Mouse (Mus musculus): ENCODE data around the gene Numa1. TPM values are rescaled to one million over a fixed set of nuclear protein-coding genes. Genes with fewer than 3 reads are reported as not detected.
"Not testable (repeated sequence)": the region's sequence is repeated elsewhere in the genome, so short reads cannot be mapped to it uniquely, and the experiment has no call there.

Gene Numa1
- polyA plus RNA-seq, 1 experiment from 2014 or later, result 67.8 TPM

DNA sequence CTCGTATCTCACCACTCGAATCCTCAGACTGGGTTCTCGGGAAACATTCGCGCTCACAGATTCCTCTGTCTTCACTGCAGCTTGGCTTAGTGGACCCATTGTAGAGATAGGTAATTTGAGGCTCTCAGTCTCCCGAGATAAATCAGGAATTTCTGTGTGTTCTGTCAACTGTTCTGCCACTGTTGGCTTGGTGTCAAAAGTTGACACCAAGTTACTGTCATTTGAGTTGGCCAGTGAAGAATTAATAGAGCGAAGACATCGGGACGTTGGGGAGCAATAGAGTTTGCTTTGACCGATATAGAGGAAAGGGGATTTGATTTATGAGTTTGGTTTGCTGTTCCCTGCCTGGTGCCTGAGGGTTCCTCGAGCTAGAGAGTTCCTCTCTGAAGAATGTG is 27.6 kb upstream of the Numa1 start, which contains the start of gene Tomt:
Tomt (minus strand) TSS at position 73 of the 395 bp plus-strand sequence.
- H3K9ac ChIP-seq, result peak within 1 kb of the TSS; percentile 96
- H3K4me1 ChIP-seq (replicated peaks), result peaks cover 29% of the 10 kb centered on the region
- peak within 1 kb of the TSS; percentile 81 for H3K4me2 ChIP-seq
- H3K27me3 ChIP-seq (replicated peaks), result no peaks in the 10 kb centered on the region
- peak within 1 kb of the TSS; percentile 98 for H3K27ac ChIP-seq (ENCODE audit: poor library complexity, severe bottlenecking)
- peak within 1 kb of the TSS; percentile 96 for H3K4me3 ChIP-seq
- H3K36me3 ChIP-seq, result peaks cover 29% of the 10 kb centered on the region
- H3K9me3 ChIP-seq (replicated peaks), result no peaks in the 10 kb centered on the region
- ATAC-seq (ENCODE audit: insufficient number of reproducible peaks, low FRiP score), result no peak
- WGBS, result 13% methylated on average over 11 of the region's 11 CpGs

DNA sequence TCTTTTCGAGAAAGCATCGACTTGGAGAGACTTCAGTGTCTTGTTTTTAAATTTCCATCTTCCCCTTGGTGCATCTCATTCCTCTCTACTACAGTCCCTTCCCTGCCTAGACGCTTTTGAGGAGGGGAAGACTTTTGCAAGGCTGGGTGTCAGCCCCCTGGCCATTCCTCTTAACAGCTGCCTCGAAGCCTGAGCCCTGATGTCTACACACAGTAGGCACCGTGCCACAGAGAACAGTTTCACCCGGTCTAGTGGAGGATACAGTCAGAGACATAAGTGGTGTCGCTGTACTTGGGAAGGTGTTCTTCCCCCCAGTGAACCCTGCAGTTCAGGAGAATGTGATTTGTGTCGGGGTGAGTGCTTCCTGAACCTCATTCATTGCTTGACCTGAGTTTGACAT is 27.2 kb upstream of the Numa1 start:
- no peak for ATAC-seq (ENCODE audit: insufficient number of reproducible peaks, low FRiP score)
- 65% methylated on average over 8 of the region's 8 CpGs for WGBS
- Histone ChIP-seq H3K9ac (peak overlapping the region; percentile 96), H3K9me3 (replicated peaks) (no peaks in the 10 kb centered on the region), H3K4me3 (peak overlapping the region; percentile 96), H3K27ac (ENCODE audit: poor library complexity, severe bottlenecking) (0 out of 2 replicates have a peak overlapping the region, but pooled peaks have one; percentile 28), H3K4me1 (replicated peaks) (peaks cover 29% of the 10 kb centered on the region), H3K27me3 (replicated peaks) (no peaks in the 10 kb centered on the region), H3K36me3 (peaks cover 33% of the 10 kb centered on the region), H3K4me2 (peak overlapping the region; percentile 81)

- Histone ChIP-seq H3K9ac (peak overlapping the region; percentile 18), H3K4me2 (no peak overlapping the region), H3K27ac (ENCODE audit: poor library complexity, severe bottlenecking) (no peak overlapping the region), H3K9me3 (replicated peaks) (no peaks in the 10 kb centered on the region), H3K36me3 (peaks cover 38% of the 10 kb centered on the region), H3K4me3 (no peak overlapping the region), H3K4me1 (replicated peaks) (peaks cover 29% of the 10 kb centered on the region), H3K27me3 (replicated peaks) (no peaks in the 10 kb centered on the region)
- ATAC-seq (ENCODE audit: insufficient number of reproducible peaks, low FRiP score), result no peak
- WGBS, result 77% methylated on average over 4 of the region's 4 CpGs
Measured at GRCm38 (mm10) chr7:101908367-101908766, 25.5 kb upstream of the Numa1 start.

DNA sequence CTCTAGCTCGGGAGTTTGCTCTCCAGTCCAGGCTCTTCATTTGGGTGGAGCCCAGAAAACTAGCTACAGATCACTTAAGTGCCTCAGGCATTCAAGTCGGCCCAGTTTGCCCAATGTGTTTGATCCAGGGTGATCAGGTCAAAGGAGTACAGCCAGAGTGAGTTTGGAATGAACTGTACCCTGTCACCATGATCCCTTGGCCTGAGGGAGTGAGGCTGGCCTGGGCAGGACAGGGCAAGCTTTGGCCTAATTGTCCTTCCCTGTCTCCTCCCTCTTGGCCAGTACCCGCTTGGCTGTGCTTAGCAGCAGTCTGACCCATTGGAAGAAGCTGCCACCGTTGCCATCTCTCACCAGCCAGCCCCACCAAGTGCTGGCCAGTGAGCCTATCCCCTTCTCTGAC is 23.8 kb upstream of the Numa1 start:
- peaks cover 51% of the 10 kb centered on the region for H3K36me3 ChIP-seq

GRCm38 (mm10) chr7:101911982-101912381 is 21.9 kb upstream of the Numa1 start:
- ATAC-seq (ENCODE audit: insufficient number of reproducible peaks, low FRiP score), result no peak
- Histone ChIP-seq H3K4me3 (no peak overlapping the region), H3K9me3 (replicated peaks) (no peaks in the 10 kb centered on the region), H3K4me2 (no peak overlapping the region), H3K27me3 (replicated peaks) (no peaks in the 10 kb centered on the region), H3K36me3 (peaks cover 51% of the 10 kb centered on the region), H3K9ac (no peak overlapping the region), H3K4me1 (replicated peaks) (peaks cover 20% of the 10 kb centered on the region), H3K27ac (ENCODE audit: poor library complexity, severe bottlenecking) (no peak overlapping the region)
- 65% methylated on average over 3 of the region's 3 CpGs for WGBS

More for the DNA sequence above, 23.8 kb upstream of the Numa1 start:
- Histone ChIP-seq H3K27ac (ENCODE audit: poor library complexity, severe bottlenecking) (no peak overlapping the region), H3K27me3 (replicated peaks) (no peaks in the 10 kb centered on the region), H3K4me1 (replicated peaks) (peaks cover 29% of the 10 kb centered on the region), H3K9ac (no peak overlapping the region), H3K9me3 (replicated peaks) (no peaks in the 10 kb centered on the region), H3K4me3 (no peak overlapping the region), H3K4me2 (no peak overlapping the region)
- ATAC-seq (ENCODE audit: insufficient number of reproducible peaks, low FRiP score), result no peak
- 83% methylated on average over 4 of the region's 4 CpGs for WGBS

DNA sequence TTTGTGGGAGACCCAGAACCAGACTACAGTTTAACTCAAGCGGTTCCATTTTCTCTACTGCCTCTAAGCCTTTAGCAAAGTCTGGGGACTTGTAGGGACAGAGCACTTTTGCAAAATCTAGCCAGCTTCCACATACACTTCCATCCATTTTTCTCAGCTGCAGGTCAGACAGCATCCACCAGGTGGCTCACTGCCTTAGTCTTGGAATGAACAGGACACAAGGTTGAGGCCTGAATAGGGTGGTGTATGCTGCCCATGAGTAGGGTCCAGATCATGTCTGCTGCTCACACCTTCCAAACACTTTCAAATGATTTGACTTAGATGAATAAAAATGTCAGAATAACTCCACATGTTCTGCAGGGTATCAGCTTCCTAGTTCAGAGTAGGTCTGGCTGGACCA is 15.8 kb upstream of the Numa1 start:
- Histone ChIP-seq H3K27ac (ENCODE audit: poor library complexity, severe bottlenecking) (no peak overlapping the region), H3K9me3 (replicated peaks) (no peaks in the 10 kb centered on the region), H3K36me3 (peaks cover 16% of the 10 kb centered on the region), H3K4me2 (no peak overlapping the region), H3K4me3 (no peak overlapping the region), H3K27me3 (replicated peaks) (no peaks in the 10 kb centered on the region), H3K9ac (no peak overlapping the region), H3K4me1 (replicated peaks) (no peaks in the 10 kb centered on the region)
- peak; percentile 51; the same call in 1 of the 2 replicates for ATAC-seq (ENCODE audit: insufficient number of reproducible peaks, low FRiP score)
- 5% methylated on average over 1 of the region's 1 CpGs for WGBS

GRCm38 (mm10) chr7:101925892-101926291 is 8.0 kb upstream of the Numa1 start:
- not testable (repeated sequence) for H3K4me3 ChIP-seq; H3K9me3 ChIP-seq (replicated peaks); ATAC-seq (ENCODE audit: insufficient number of reproducible peaks, low FRiP score); H3K36me3 ChIP-seq; H3K4me1 ChIP-seq (replicated peaks); H3K27me3 ChIP-seq (replicated peaks); H3K4me2 ChIP-seq; H3K27ac ChIP-seq (ENCODE audit: poor library complexity, severe bottlenecking); H3K9ac ChIP-seq

DNA sequence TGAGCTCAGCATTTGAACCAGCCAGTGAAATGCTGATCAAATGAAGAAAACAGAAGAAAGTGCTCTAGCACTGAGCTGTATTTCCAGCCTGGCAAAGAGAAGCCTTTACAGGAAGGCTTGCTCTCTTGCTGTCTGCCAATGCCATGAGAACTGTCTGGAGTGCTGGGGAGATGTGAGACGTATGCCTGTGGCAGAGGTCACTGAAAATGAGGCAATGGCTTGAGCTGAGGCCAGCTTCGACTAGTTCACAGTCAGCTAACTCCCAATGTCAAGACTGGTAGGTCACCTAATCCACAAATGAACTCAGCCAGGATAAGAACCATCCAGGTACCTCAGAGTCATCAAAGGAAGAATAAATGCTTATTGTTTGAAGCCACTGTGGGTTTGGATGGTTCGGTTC is 5.8 kb upstream of the Numa1 start:
- Histone ChIP-seq H3K4me3 (no peak overlapping the region), H3K9ac (no peak overlapping the region), H3K36me3 (no peaks in the 10 kb centered on the region), H3K9me3 (replicated peaks) (no peaks in the 10 kb centered on the region), H3K4me1 (replicated peaks) (peaks cover 5% of the 10 kb centered on the region), H3K27me3 (replicated peaks) (no peaks in the 10 kb centered on the region), H3K27ac (ENCODE audit: poor library complexity, severe bottlenecking) (no peak overlapping the region), H3K4me2 (no peak overlapping the region)
- WGBS, result 84% methylated on average over 3 of the region's 3 CpGs
- no peak for ATAC-seq (ENCODE audit: insufficient number of reproducible peaks, low FRiP score)

- H3K9ac ChIP-seq, result no peak overlapping the region
Measured at GRCm38 (mm10) chr7:101932551-101932950, 1.4 kb upstream of the Numa1 start.

GRCm38 (mm10) chr7:101933300-101933699 is 611 bp upstream of the Numa1 start:
- Histone ChIP-seq H3K4me2 (peak overlapping the region; percentile 80), H3K27ac (ENCODE audit: poor library complexity, severe bottlenecking) (peak overlapping the region; percentile 63), H3K9ac (peak overlapping the region; percentile 73), H3K4me1 (replicated peaks) (peaks cover 20% of the 10 kb centered on the region), H3K4me3 (peak overlapping the region; percentile 87), H3K36me3 (no peaks in the 10 kb centered on the region), H3K27me3 (replicated peaks) (no peaks in the 10 kb centered on the region), H3K9me3 (replicated peaks) (no peaks in the 10 kb centered on the region)
- ATAC-seq (ENCODE audit: insufficient number of reproducible peaks, low FRiP score), result 0 out of 2 replicates have a peak, but pooled peaks have one; percentile 47
- WGBS, result 4% methylated on average over 15 of the region's 15 CpGs

More at GRCm38 (mm10) chr7:101932551-101932950, 1.4 kb upstream of the Numa1 start:
- Histone ChIP-seq H3K4me3 (0 out of 2 replicates have a peak overlapping the region, but pooled peaks have one; percentile 6), H3K4me2 (no peak overlapping the region), H3K4me1 (replicated peaks) (peaks cover 16% of the 10 kb centered on the region), H3K27ac (ENCODE audit: poor library complexity, severe bottlenecking) (no peak overlapping the region), H3K36me3 (no peaks in the 10 kb centered on the region), H3K9me3 (replicated peaks) (no peaks in the 10 kb centered on the region), H3K27me3 (replicated peaks) (no peaks in the 10 kb centered on the region)
- WGBS, result 96% methylated on average over 1 of the region's 1 CpGs
- no peak for ATAC-seq (ENCODE audit: insufficient number of reproducible peaks, low FRiP score)

- H3K4me3 ChIP-seq, result no peak overlapping the region
- H3K36me3 ChIP-seq, result 0 out of 2 replicates have a peak, but pooled peaks cover 3% of the 10 kb centered on the region
- H3K9me3 ChIP-seq (replicated peaks), result no peaks in the 10 kb centered on the region
- H3K27me3 ChIP-seq (replicated peaks), result no peaks in the 10 kb centered on the region
- no peak overlapping the region for H3K4me2 ChIP-seq
- no peak overlapping the region for H3K9ac ChIP-seq
- no peak for ATAC-seq (ENCODE audit: insufficient number of reproducible peaks, low FRiP score)
- no peak overlapping the region for H3K27ac ChIP-seq (ENCODE audit: poor library complexity, severe bottlenecking)
- 87% methylated on average over 4 of the region's 4 CpGs for WGBS
- peaks cover 20% of the 10 kb centered on the region for H3K4me1 ChIP-seq (replicated peaks)
Measured at GRCm38 (mm10) chr7:101935957-101936356, 2.0 kb downstream of the Numa1 start.

GRCm38 (mm10) chr7:101936996-101937395 is 3.1 kb downstream of the Numa1 start:
- Histone ChIP-seq H3K27me3 (replicated peaks) (no peaks in the 10 kb centered on the region), H3K9me3 (replicated peaks) (no peaks in the 10 kb centered on the region), H3K9ac (no peak overlapping the region), H3K4me1 (replicated peaks) (peaks cover 20% of the 10 kb centered on the region), H3K36me3 (0 out of 2 replicates have a peak, but pooled peaks cover 3% of the 10 kb centered on the region), H3K27ac (ENCODE audit: poor library complexity, severe bottlenecking) (no peak overlapping the region), H3K4me3 (no peak overlapping the region), H3K4me2 (no peak overlapping the region)
- ATAC-seq (ENCODE audit: insufficient number of reproducible peaks, low FRiP score), result no peak
- 88% methylated on average over 4 of the region's 4 CpGs for whole genome bisulfite sequencing
